In the genomic region with DNA sequence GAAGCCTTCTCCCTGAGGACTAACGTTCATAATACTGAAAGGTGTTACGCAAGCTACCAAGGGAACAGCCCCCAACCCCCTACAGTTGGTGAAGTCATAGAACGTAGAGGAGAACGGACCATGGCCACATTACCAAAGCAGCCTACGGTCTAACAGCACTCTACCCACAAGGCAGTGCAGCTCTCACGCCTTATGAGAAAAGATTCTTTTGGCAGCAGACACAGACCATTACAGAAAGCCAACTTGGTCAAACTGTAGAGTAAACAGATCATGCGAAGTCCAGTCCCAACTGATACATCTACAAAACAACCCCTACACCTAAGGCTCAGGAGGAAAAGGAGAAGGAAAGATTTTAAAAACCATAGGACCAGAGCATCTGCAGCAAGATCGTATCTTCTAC, we compare ENCODE assay signal across 17 mouse cellular contexts.
"Had no signal": no experiment of that assay in that cellular context is flagged by ENCODE, and none has a peak within 500 bp of the region (broad histone marks: within the 10 kb centered on the region; RNA-seq: fewer than 3 reads in every experiment).

No protein-coding gene starts in this region.

- H3K27ac ChIP-seq: neural tube, embryonic 12.5 days; neural tube, embryonic 13.5 days; neural tube, embryonic 15.5 days; stomach, embryonic 15.5 days; stomach, postnatal 0 days had no signal

- H3K27me3 ChIP-seq: neural tube, embryonic 12.5 days; neural tube, embryonic 13.5 days; neural tube, embryonic 15.5 days; stomach, embryonic 15.5 days had no signal

- H3K9ac ChIP-seq: neural tube, embryonic 12.5 days; neural tube, embryonic 13.5 days; neural tube, embryonic 15.5 days; stomach, embryonic 15.5 days had no signal

- H3K9me3 ChIP-seq: neural tube, embryonic 12.5 days; neural tube, embryonic 13.5 days; neural tube, embryonic 15.5 days; stomach, embryonic 15.5 days had no signal

- H3K4me3 ChIP-seq: neural tube, embryonic 12.5 days; neural tube, embryonic 13.5 days; neural tube, embryonic 15.5 days; stomach, embryonic 15.5 days had no signal

- H3K36me3 ChIP-seq: neural tube, embryonic 12.5 days; neural tube, embryonic 13.5 days; neural tube, embryonic 15.5 days; stomach, embryonic 15.5 days had no signal

- DNase-seq: retina, postnatal 1 day; right cerebral cortex, adult 18-20 months; right cerebral cortex, postnatal 14 days; right cerebral cortex, postnatal 25 days; right cerebral cortex, postnatal 4 days; spleen, adult 18-20 months; thymus, adult 18-20 months; thymus, adult 2 months; thymus, postnatal 14 days; thymus, postnatal 25 days; thymus, postnatal 36 days; thymus, postnatal 4 days had no signal

- H3K4me2 ChIP-seq: neural tube, embryonic 12.5 days; neural tube, embryonic 13.5 days; neural tube, embryonic 15.5 days; stomach, embryonic 15.5 days had no signal

- H3K4me1 ChIP-seq: stomach, embryonic 15.5 days had no signal
